Mouse (Mus musculus): ENCODE results near the gene Atp8a2. TPM values are rescaled to one million over a fixed set of nuclear protein-coding genes. Genes with fewer than 3 reads are reported as not detected.
A peak's percentile ranks its signal among the peaks of the same experiment; 100 is the strongest.

Atp8a2 gene
- polyA plus RNA-seq, 1 experiment from 2014 or later, result 9.0 TPM

DNA sequence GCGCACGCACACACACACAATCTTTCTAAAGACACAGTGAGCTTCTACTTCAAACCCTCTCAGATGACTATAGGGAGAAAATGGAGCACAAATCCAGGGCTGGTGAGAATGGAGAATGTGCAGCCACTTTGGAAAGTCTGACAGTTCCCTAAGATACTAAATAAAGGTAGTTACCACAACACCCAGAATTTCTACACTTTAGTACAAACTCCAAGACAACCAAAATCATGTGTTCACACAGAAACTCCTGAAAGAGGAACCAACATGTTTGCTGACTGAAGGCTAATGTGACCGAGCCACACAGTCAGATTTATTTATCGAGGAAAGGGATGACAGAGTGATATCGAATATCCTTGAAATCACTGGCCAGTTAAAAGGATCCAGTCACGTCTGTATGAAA lies 8.0 kb upstream of the Atp8a2 start:
- H3K9me3 ChIP-seq (ENCODE audit: control insufficient read depth, low read length), result no peaks in the 10 kb centered on the region
- H3K4me3 ChIP-seq (ENCODE audit: control insufficient read depth in 1 of 2, insufficient read depth in 1 of 2, low read depth in 1 of 2, low read length in 2 of 2), result no peak overlapping the region
- H3K36me3 ChIP-seq (ENCODE audit: control insufficient read depth, insufficient read depth, low read length), result no peaks in the 10 kb centered on the region
- 87% methylated on average over 6 of the region's 6 CpGs for WGBS
- ATAC-seq (ENCODE audit: insufficient number of reproducible peaks, insufficient read depth, low FRiP score, low read depth), result no peak
- no peak overlapping the region for H3K9ac ChIP-seq (ENCODE audit: low read length)
- H3K4me2 ChIP-seq (ENCODE audit: low read length), result no peak overlapping the region
- no peaks in the 10 kb centered on the region for H3K27me3 ChIP-seq (ENCODE audit: control insufficient read depth, insufficient read depth, low read length)
- H3K4me1 ChIP-seq (ENCODE audit: control insufficient read depth in 2 of 2, insufficient read depth in 2 of 2, low read length in 2 of 2), result no peaks in the 10 kb centered on the region
- H3K27ac ChIP-seq (replicated peaks in 1 of 2; ENCODE audit: control insufficient read depth in 1 of 2, insufficient read depth in 1 of 2, low read depth in 2 of 2, low read length in 2 of 2), result no peak overlapping the region

DNA sequence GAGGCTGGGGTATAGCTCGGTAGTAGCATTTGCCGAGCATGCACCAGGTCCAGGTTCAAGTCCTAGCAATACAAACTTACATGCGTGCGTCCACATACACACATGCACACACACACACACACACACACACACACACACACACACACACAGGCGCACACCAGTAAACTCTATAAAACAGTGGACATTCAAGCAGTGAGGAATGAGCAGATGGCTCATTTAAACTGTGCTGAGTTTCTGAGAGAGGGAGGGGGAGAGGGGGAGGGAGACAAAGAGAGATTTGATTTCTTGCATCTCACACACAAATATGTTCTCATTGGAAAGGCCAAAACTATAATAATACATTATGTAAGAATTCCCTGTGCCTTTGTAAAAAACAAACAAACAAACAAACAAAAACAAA lies 980 bp downstream of the Atp8a2 start:
- no peaks in the 10 kb centered on the region for H3K9me3 ChIP-seq (ENCODE audit: control insufficient read depth, low read length)
- H3K36me3 ChIP-seq (ENCODE audit: control insufficient read depth, insufficient read depth, low read length), result no peaks in the 10 kb centered on the region
- WGBS, result 77% methylated on average over 5 of the region's 5 CpGs
- ATAC-seq (ENCODE audit: insufficient number of reproducible peaks, insufficient read depth, low FRiP score, low read depth), result no peak
- no peaks in the 10 kb centered on the region for H3K27me3 ChIP-seq (ENCODE audit: control insufficient read depth, insufficient read depth, low read length)
- H3K27ac ChIP-seq (replicated peaks in 1 of 2; ENCODE audit: control insufficient read depth in 1 of 2, insufficient read depth in 1 of 2, low read depth in 2 of 2, low read length in 2 of 2), result no peak overlapping the region
- no peak overlapping the region for H3K9ac ChIP-seq (ENCODE audit: low read length)
- no peak overlapping the region for H3K4me2 ChIP-seq (ENCODE audit: low read length)
- no peak overlapping the region for H3K4me3 ChIP-seq (ENCODE audit: control insufficient read depth in 1 of 2, insufficient read depth in 1 of 2, low read depth in 1 of 2, low read length in 2 of 2)
- H3K4me1 ChIP-seq (ENCODE audit: control insufficient read depth in 2 of 2, insufficient read depth in 2 of 2, low read length in 2 of 2), result peaks cover 7% of the 10 kb centered on the region in 2 experiments; a peak in 2 of 4 replicates

DNA sequence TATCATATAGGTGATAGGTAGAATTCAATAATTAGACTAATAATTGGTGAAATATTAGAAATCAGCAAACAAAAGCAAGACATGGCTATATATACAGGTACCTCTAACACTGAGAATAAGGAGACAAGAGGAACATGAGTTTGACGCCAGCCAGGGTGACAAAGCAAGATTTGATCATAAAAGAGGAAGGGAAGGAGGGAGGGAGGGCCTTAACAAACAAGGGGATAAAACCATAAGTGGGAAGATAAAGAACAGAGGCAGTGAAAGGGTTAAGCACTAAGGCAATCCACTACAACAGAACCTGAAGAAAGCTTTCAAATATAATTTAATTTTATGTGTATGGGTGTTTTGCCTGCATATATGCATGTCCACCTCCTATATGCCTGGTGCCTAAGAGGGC lies 2.4 kb downstream of the Atp8a2 start:
- 74% methylated on average over 1 of the region's 1 CpGs for WGBS
- H3K4me1 ChIP-seq (ENCODE audit: control insufficient read depth in 2 of 2, insufficient read depth in 2 of 2, low read length in 2 of 2), result peaks cover 11 to 12% of the 10 kb centered on the region in 2 experiments; a peak in 3 of 4 replicates
- no peaks in the 10 kb centered on the region for H3K36me3 ChIP-seq (ENCODE audit: control insufficient read depth, insufficient read depth, low read length)
- no peaks in the 10 kb centered on the region for H3K9me3 ChIP-seq (ENCODE audit: control insufficient read depth, low read length)
- no peaks in the 10 kb centered on the region for H3K27me3 ChIP-seq (ENCODE audit: control insufficient read depth, insufficient read depth, low read length)
- H3K4me2 ChIP-seq (ENCODE audit: low read length), result no peak overlapping the region
- no peak overlapping the region for H3K4me3 ChIP-seq (ENCODE audit: control insufficient read depth in 1 of 2, insufficient read depth in 1 of 2, low read depth in 1 of 2, low read length in 2 of 2)
- H3K27ac ChIP-seq (replicated peaks in 1 of 2; ENCODE audit: control insufficient read depth in 1 of 2, insufficient read depth in 1 of 2, low read depth in 2 of 2, low read length in 2 of 2), result no peak overlapping the region
- no peak overlapping the region for H3K9ac ChIP-seq (ENCODE audit: low read length)
- no peak for ATAC-seq (ENCODE audit: insufficient number of reproducible peaks, insufficient read depth, low FRiP score, low read depth)

DNA sequence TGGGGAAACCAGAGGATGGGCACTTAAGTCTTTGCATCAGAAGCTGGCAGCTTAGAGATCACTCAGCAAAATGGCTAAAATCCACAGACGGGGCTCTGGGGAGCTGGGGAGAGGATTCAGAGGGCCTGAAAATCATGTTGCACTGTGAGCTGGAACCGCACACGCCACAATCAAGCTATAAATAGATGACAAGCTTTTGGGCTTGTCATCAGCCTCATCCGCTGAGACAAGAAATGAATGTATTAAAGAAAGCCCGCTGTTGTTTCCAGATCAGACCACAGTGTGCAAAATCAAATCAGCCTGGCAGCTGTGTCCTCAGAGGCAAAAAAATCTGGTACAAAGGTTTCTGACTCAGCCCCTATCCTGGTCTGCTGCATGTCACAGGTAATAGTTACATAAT lies 7.2 kb downstream of the Atp8a2 start:
- Histone ChIP-seq H3K27me3 (ENCODE audit: control insufficient read depth, insufficient read depth, low read length) (no peaks in the 10 kb centered on the region), H3K9me3 (ENCODE audit: control insufficient read depth, low read length) (no peaks in the 10 kb centered on the region), H3K4me2 (ENCODE audit: low read length) (no peak overlapping the region), H3K4me3 (ENCODE audit: control insufficient read depth in 1 of 2, insufficient read depth in 1 of 2, low read depth in 1 of 2, low read length in 2 of 2) (no peak overlapping the region), H3K4me1 (ENCODE audit: control insufficient read depth in 2 of 2, insufficient read depth in 2 of 2, low read length in 2 of 2) (peaks cover 10 to 22% of the 10 kb centered on the region in 2 experiments), H3K27ac (replicated peaks in 1 of 2; ENCODE audit: control insufficient read depth in 1 of 2, insufficient read depth in 1 of 2, low read depth in 2 of 2, low read length in 2 of 2) (peak overlapping the region; percentile 73 to 81), H3K9ac (ENCODE audit: low read length) (no peak overlapping the region), H3K36me3 (ENCODE audit: control insufficient read depth, insufficient read depth, low read length) (no peaks in the 10 kb centered on the region)
- WGBS, result 25% methylated on average over 5 of the region's 5 CpGs
- peak; percentile 71 for ATAC-seq (ENCODE audit: insufficient number of reproducible peaks, insufficient read depth, low FRiP score, low read depth)

DNA sequence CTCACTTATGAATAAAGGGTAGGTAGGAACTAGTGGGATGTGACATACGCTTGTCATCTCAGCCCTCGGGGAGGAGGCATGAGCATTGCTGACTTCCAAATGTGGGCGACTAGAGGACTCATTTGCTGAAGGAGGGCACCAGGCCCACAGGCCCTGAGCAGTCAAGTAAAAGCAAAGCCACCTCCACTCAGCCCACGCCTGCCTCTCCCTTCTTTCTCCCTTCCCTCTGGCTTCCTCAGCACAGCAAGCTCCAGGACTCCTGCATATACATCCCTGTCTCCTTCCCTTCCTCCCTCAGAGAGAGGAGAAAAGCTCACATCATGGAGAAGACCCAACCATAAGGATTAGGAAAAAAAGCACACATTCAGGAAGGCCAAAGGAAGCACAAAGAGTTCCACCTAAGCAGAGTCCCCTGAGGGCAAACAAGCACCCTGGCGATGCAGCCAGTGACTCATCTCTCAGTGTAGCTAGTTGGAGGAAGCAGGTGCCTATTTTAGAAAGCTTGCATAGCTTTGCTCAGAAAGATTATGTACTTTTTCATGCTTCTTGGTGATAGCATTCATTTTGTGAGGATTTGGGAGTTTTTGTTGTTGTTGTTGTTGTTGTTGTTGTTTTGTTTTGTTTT lies 8.7 kb downstream of the Atp8a2 start:
- Histone ChIP-seq H3K9me3 (ENCODE audit: control insufficient read depth, low read length) (no peaks in the 10 kb centered on the region), H3K4me3 (ENCODE audit: control insufficient read depth in 1 of 2, insufficient read depth in 1 of 2, low read depth in 1 of 2, low read length in 2 of 2) (no peak overlapping the region), H3K9ac (ENCODE audit: low read length) (no peak overlapping the region), H3K27ac (replicated peaks in 1 of 2; ENCODE audit: control insufficient read depth in 1 of 2, insufficient read depth in 1 of 2, low read depth in 2 of 2, low read length in 2 of 2) (no peak overlapping the region; a peak in 1 of 4 replicates), H3K27me3 (ENCODE audit: control insufficient read depth, insufficient read depth, low read length) (no peaks in the 10 kb centered on the region), H3K36me3 (ENCODE audit: control insufficient read depth, insufficient read depth, low read length) (no peaks in the 10 kb centered on the region), H3K4me2 (ENCODE audit: low read length) (no peak overlapping the region), H3K4me1 (ENCODE audit: control insufficient read depth in 2 of 2, insufficient read depth in 2 of 2, low read length in 2 of 2) (peaks cover 14 to 28% of the 10 kb centered on the region in 2 experiments)
- 67% methylated on average over 5 of the region's 5 CpGs for WGBS
- no peak for ATAC-seq (ENCODE audit: insufficient number of reproducible peaks, insufficient read depth, low FRiP score, low read depth)

DNA sequence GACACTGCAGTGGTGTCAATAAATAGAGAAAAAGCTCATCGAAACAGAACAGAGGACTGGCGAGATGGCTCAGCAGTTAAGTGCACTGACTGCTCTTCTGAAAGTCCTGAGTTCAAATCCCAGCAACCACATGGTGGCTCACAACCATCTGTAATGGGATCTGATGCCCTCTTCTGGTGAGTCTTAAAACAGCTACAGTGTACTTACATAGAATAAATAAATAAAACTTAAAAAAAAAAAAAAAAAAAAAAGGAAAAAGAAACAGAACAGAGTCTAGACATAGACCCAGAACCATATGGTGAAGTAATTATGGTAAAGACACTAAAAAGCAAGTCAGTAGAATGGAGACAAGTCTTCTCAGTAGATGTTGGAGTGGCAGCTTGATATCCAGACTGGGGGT lies 15.7 kb downstream of the Atp8a2 start:
- H3K9me3 ChIP-seq (ENCODE audit: control insufficient read depth, low read length), result no peaks in the 10 kb centered on the region
- peaks cover 10 to 16% of the 10 kb centered on the region in 2 experiments for H3K4me1 ChIP-seq (ENCODE audit: control insufficient read depth in 2 of 2, insufficient read depth in 2 of 2, low read length in 2 of 2)
- no peak overlapping the region for H3K4me2 ChIP-seq (ENCODE audit: low read length)
- H3K36me3 ChIP-seq (ENCODE audit: control insufficient read depth, insufficient read depth, low read length), result peaks cover 6% of the 10 kb centered on the region; the same call in 1 of the 2 replicates
- H3K4me3 ChIP-seq (ENCODE audit: control insufficient read depth in 1 of 2, insufficient read depth in 1 of 2, low read depth in 1 of 2, low read length in 2 of 2), result no peak overlapping the region
- H3K9ac ChIP-seq (ENCODE audit: low read length), result no peak overlapping the region
- no peak overlapping the region for H3K27ac ChIP-seq (replicated peaks in 1 of 2; ENCODE audit: control insufficient read depth in 1 of 2, insufficient read depth in 1 of 2, low read depth in 2 of 2, low read length in 2 of 2)
- 95% methylated on average over 2 of the region's 2 CpGs for WGBS
- H3K27me3 ChIP-seq (ENCODE audit: control insufficient read depth, insufficient read depth, low read length), result no peaks in the 10 kb centered on the region
- ATAC-seq (ENCODE audit: insufficient number of reproducible peaks, insufficient read depth, low FRiP score, low read depth), result no peak

DNA sequence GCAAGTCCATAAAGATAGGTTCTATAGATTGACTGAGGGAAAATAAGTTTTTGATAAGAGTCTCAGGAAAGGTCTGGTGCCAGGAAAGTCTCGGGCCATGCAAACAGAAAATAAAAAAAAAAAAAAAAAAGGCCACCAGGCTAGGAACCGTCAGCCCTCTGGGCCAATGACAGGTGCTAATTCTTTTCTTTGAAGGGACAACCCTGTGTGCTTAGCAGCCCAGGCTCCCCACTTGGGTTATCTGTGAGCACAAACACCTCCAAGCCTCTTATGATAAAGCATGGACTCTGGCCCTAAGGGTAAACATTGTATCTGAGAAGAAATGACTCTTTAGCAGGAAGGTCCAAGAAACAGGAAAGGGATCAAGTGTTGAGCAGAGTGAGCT lies 18.4 kb downstream of the Atp8a2 start:
- 13% methylated on average over 2 of the region's 2 CpGs for WGBS
- H3K4me3 ChIP-seq (ENCODE audit: control insufficient read depth in 1 of 2, insufficient read depth in 1 of 2, low read depth in 1 of 2, low read length in 2 of 2), result peak overlapping the region; percentile 47 to 86; a peak in 3 of 4 replicates

More for the DNA sequence above, 18.4 kb downstream of the Atp8a2 start:
- Histone ChIP-seq H3K36me3 (ENCODE audit: control insufficient read depth, insufficient read depth, low read length) (peaks cover 6% of the 10 kb centered on the region; the same call in 1 of the 2 replicates), H3K27ac (replicated peaks in 1 of 2; ENCODE audit: control insufficient read depth in 1 of 2, insufficient read depth in 1 of 2, low read depth in 2 of 2, low read length in 2 of 2) (no peak overlapping the region), H3K27me3 (ENCODE audit: control insufficient read depth, insufficient read depth, low read length) (0 out of 2 replicates have a peak, but pooled peaks cover 5% of the 10 kb centered on the region), H3K9ac (ENCODE audit: low read length) (peak overlapping the region; percentile 92), H3K4me2 (ENCODE audit: low read length) (peak overlapping the region; percentile 92), H3K4me1 (ENCODE audit: control insufficient read depth in 2 of 2, insufficient read depth in 2 of 2, low read length in 2 of 2) (peaks cover 11 to 22% of the 10 kb centered on the region in 2 experiments), H3K9me3 (ENCODE audit: control insufficient read depth, low read length) (no peaks in the 10 kb centered on the region)
- no peak for ATAC-seq (ENCODE audit: insufficient number of reproducible peaks, insufficient read depth, low FRiP score, low read depth)

Measured in heart, embryonic 14.5 days (tissue).